Mouse (Mus musculus) kidney, postnatal 0 days (tissue): ENCODE measurements around the gene Trim9. TPM values are rescaled to one million over a fixed set of nuclear protein-coding genes. Genes with fewer than 3 reads are reported as not detected.

ENCODE experiments used
- ATAC-seq: fragments of 200-750 bp; cut with Nextera tagmentation; replicated peaks from 2 replicates; pipeline ENCODE4 v1.8.0; 2017; ENCODE audit warnings: low read depth, moderate number of reproducible peaks, moderate TSS enrichment, moderate library complexity; ENCODE audit not compliant: low FRiP score
- DNase-seq: peaks from one replicate; pipeline ENCODE4 v3.0.0-alpha.2; 2016; ENCODE audit warnings: low spot score
- H3K27ac ChIP-seq: fragments of 300-500 bp; sonication (generic); 2 replicates; pipeline ENCODE4 v1.5.1; 2014; ENCODE audit warnings: mild to moderate bottlenecking
- H3K27me3 ChIP-seq: fragments of 300-500 bp; sonication (generic); 2 replicates; pipeline ENCODE4 v1.6.1; 2014; ENCODE audit warnings: low read length, mixed read lengths; ENCODE audit not compliant: insufficient read depth
- H3K36me3 ChIP-seq: fragments of 300-500 bp; sonication (generic); 2 replicates; pipeline ENCODE4 v1.6.1; 2014; ENCODE audit warnings: low read length, mixed read lengths; ENCODE audit not compliant: insufficient read depth
- H3K4me1 ChIP-seq: fragments of 300-500 bp; sonication (generic); replicated peaks from 2 replicates; pipeline ENCODE4 v1.6.1; 2014; ENCODE audit warnings: antibody characterized with exemption, low read length, mixed read lengths; ENCODE audit not compliant: insufficient read depth
- H3K4me2 ChIP-seq: fragments of 300-500 bp; sonication (generic); 2 replicates; pipeline ENCODE4 v1.6.1; 2014; ENCODE audit warnings: mild to moderate bottlenecking, low read length, moderate library complexity, mixed read lengths
- H3K4me3 ChIP-seq: fragments of 300-500 bp; sonication (generic); replicated peaks from 2 replicates; pipeline ENCODE4 v1.5.1; 2014; ENCODE audit warnings: low read depth, low read length
- H3K9ac ChIP-seq: fragments of 300-500 bp; sonication (generic); 2 replicates; pipeline ENCODE4 v1.6.1; 2014; ENCODE audit warnings: low read depth, low read length
- H3K9me3 ChIP-seq: fragments of 300-500 bp; sonication (generic); replicated peaks from 2 replicates; pipeline ENCODE4 v1.6.1; 2016; ENCODE audit warnings: low read length, inconsistent platforms, mixed read lengths
- CTCF ChIP-seq: IDR thresholded peaks from 2 replicates; pipeline ENCODE4 v1.5.1; 2016; ENCODE audit warnings: antibody characterized with exemption, low read depth, mild to moderate bottlenecking, moderate library complexity
- WGBS: fragments of 180-500 bp; shearing (Covaris S2); extraction: QIAGEN DNeasy Blood & Tissue Kit; methylation state at CpG from one replicate; pipeline ENCODE4 v1.1.7; 2014; 5-methylcytosine and 5-hydroxymethylcytosine counted together
- polyA plus RNA-seq: library from polyadenylated mRNA; unstranded; fragments of >200 nt; fragmentation: Nextera tagmentation; extraction: Ambion mirVana; gene quantifications from 2 replicates; pipeline ENCODE4 v1.2.1, GENCODE M21; 2015

Gene Trim9
- polyA plus RNA-seq, 1 experiment from 2014 or later = 2.3 TPM

DNA sequence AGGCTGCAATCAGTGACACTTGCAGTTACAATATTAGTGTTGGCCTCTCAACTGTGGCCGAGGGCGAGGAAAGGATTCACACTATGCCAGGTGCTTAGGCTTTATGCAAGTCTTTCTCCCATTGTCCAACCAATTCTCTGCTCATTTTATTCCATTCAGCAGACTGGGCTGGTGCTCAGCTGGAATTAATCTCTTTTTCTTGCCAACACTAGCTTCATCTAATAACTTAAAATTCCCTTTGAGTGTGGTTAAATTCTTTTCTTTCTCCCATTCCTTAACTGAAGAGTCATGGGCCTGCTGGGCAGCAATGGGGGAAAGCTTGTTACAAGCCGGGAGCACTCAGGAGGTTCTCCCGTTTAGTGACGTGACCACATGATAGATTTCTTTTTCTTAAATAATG, 61.9 kb downstream of the Trim9 start:
- no peaks in the 10 kb centered on the region for H3K4me1 ChIP-seq
- H3K4me2 ChIP-seq = no peak overlapping the region
- no peak for TF ChIP-seq CTCF
- WGBS = 87% methylated on average over 5 of the region's 5 CpGs
- H3K27ac ChIP-seq = no peak overlapping the region
- no peak for ATAC-seq
- no peak for DNase-seq
- no peak overlapping the region for H3K9ac ChIP-seq
- H3K36me3 ChIP-seq = no peaks in the 10 kb centered on the region
- H3K4me3 ChIP-seq = no peak overlapping the region
- H3K9me3 ChIP-seq = no peaks in the 10 kb centered on the region
- no peaks in the 10 kb centered on the region for H3K27me3 ChIP-seq

DNA sequence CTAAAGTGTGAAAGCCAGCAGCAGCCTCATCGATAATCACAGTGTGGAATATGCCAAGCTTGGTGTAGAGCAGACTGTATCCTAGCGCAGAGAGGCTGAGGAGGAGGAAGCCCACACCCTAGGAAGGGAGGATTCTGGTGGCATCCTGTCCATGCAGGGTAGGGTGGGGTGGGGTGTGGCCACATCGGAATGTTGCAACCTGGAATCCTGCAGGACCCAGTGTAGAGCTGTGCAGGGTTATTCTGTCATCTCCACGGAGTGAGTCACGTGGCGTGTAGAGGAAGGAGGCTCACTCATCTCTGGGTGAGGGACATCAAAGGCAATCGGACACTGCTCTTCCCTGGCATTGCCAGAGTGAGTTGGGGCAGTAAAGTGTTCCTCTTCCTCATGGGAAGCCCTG, 62.4 kb downstream of the Trim9 start:
- 72% methylated on average over 7 of the region's 7 CpGs for WGBS
- no peaks in the 10 kb centered on the region for H3K36me3 ChIP-seq
- no peak overlapping the region for H3K4me3 ChIP-seq
- no peaks in the 10 kb centered on the region for H3K27me3 ChIP-seq
- no peaks in the 10 kb centered on the region for H3K4me1 ChIP-seq
- DNase-seq (no peak), ATAC-seq (no peak)
- no peak overlapping the region for H3K4me2 ChIP-seq
- TF ChIP-seq CTCF = no peak
- no peak overlapping the region for H3K9ac ChIP-seq
- no peak overlapping the region for H3K27ac ChIP-seq
- no peaks in the 10 kb centered on the region for H3K9me3 ChIP-seq

DNA sequence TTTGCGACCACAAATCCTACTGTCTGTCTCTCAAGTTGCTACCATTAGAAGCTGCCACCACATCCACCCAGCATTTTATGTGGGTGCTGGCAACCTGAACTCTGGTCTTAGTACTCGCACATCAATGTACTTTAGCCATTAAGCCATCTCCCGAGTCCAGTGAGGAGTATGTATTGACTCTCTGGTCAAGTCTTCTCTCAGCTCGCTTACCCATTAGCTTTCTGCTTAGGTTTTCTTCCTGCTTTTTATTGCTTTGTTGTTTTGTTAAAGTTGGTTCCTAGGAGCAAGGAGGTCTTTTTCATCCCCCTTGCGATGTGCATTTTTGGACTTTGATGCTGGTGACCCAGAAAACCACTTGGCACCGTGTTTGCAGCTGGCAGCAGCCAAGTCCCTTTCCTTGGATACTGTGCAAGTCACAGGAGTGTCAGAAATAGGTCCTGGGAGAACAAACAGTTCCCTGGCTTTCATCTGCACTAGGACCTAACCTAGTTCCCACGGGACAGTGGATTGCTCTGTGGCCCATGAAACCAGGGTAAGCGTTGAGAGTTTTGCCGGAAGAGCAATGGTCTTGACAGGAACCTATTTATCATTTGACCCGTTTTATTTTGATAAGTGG, 64.2 kb downstream of the Trim9 start:
- H3K36me3 ChIP-seq = no peaks in the 10 kb centered on the region

DNA sequence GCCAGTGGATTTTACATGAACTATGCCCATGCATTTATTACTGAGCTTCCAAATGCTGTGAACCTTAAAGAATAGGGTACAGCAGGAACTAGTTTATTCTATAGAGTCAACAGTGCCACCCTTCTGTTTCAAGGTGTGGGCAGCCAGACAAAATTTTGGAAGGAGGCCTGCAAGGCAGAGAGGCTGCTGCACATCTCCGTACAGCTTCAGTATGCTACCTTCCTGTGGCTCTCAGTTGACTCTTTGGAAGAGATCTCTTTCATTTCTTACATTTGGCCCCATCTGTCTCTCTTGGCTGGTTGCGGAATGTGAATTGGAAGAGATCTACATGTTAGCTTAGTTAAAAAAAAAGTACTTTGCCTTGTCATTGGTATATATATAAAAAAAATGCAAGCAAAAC, 66.5 kb downstream of the Trim9 start:
- Histone ChIP-seq H3K4me3 (no peak overlapping the region), H3K27ac (no peak overlapping the region), H3K9ac (no peak overlapping the region), H3K36me3 (no peaks in the 10 kb centered on the region), H3K4me1 (no peaks in the 10 kb centered on the region), H3K27me3 (no peaks in the 10 kb centered on the region), H3K9me3 (no peaks in the 10 kb centered on the region), H3K4me2 (no peak overlapping the region)
- ATAC-seq (no peak), DNase-seq (no peak)
- 91% methylated on average over 2 of the region's 2 CpGs for WGBS
- no peak for TF ChIP-seq CTCF

More for the DNA sequence above, 64.2 kb downstream of the Trim9 start:
- Histone ChIP-seq H3K9me3 (no peaks in the 10 kb centered on the region), H3K4me1 (no peaks in the 10 kb centered on the region), H3K27ac (no peak overlapping the region), H3K27me3 (no peaks in the 10 kb centered on the region), H3K4me3 (no peak overlapping the region), H3K9ac (no peak overlapping the region), H3K4me2 (no peak overlapping the region)
- DNase-seq (peak; percentile 26), ATAC-seq (no peak)
- TF ChIP-seq CTCF = no peak
- 35% methylated on average over 10 of the region's 10 CpGs for WGBS

DNA sequence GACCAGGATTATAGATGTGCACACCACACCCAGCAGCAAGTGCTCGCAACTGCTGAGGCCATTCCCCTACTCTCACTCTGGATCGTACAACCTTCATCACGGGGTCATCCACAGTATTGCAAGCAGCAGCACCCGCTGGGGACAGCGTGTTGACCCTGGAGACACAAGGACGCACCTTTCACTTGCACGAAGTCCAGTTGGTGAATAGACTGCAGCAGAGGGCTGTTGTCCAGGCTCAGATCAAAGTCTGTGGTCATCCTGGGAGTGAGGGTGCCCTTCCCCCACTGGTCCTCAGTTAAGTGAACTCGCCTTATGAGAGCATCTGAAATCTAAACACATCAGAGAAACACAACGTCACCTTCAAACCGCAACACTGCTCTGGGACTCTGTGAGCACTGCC, 67.0 kb downstream of the Trim9 start:
- WGBS = 84% methylated on average over 10 of the region's 10 CpGs
- no peaks in the 10 kb centered on the region for H3K9me3 ChIP-seq
- DNase-seq (no peak), ATAC-seq (no peak)
- no peaks in the 10 kb centered on the region for H3K36me3 ChIP-seq
- H3K27me3 ChIP-seq = no peaks in the 10 kb centered on the region
- H3K9ac ChIP-seq = no peak overlapping the region
- H3K27ac ChIP-seq = no peak overlapping the region
- no peak overlapping the region for H3K4me2 ChIP-seq
- no peak overlapping the region for H3K4me3 ChIP-seq
- no peak for TF ChIP-seq CTCF
- no peaks in the 10 kb centered on the region for H3K4me1 ChIP-seq

DNA sequence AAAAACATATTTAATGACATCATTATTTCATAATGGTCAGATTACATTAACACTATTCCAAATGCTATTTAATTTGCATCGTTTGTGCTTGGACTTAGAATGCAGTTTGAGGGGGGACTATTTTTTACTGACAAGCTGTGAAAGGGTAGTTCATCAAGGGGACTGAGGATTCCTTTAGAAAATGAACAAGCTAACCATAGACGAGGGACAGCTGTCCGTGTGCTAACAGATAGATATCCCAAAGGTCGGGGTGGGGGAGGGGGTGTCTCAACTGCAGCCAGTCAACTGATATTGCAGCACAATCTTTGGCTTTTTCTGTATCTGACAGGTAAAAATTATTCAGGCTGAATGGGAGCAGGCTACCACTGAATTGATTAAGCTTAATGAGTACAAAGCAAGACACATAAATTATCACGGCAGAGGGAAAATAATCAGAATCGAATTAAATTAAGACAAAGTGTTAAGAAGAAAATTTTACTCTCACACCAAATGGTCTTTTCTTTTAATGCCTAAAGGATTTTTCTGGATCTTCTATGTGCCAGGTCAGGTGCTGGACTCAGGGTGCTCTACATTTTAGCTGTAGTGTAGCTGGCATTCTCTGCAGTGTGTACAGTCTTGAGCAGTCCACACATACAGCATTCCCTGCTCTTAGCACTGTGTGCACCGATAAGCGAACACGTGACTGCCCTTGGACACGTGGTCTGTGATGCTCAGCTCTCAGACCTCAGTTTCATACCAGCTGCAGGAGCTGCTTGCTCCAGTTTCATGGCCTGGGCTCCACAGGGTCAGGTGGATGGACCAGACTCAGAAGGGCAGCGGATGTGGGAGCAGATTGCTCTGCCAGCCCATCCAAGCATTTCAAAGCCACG, 70.1 kb downstream of the Trim9 start:
- TF ChIP-seq CTCF = no peak
- Histone ChIP-seq H3K4me2 (no peak overlapping the region), H3K27ac (no peak overlapping the region), H3K9ac (0 out of 2 replicates have a peak overlapping the region, but pooled peaks have one; percentile 27), H3K27me3 (no peaks in the 10 kb centered on the region), H3K36me3 (no peaks in the 10 kb centered on the region), H3K4me1 (no peaks in the 10 kb centered on the region), H3K9me3 (no peaks in the 10 kb centered on the region), H3K4me3 (no peak overlapping the region)
- DNase-seq (no peak), ATAC-seq (0 out of 2 replicates have a peak, but pooled peaks have one; percentile 40)
- 58% methylated on average over 12 of the region's 12 CpGs for WGBS
